Mouse (Mus musculus) midbrain, embryonic 13.5 days (tissue): ENCODE results near the gene Lrit2. TPM values are rescaled to one million over a fixed set of nuclear protein-coding genes. Genes with fewer than 3 reads are reported as not detected.

Experiments used
- ATAC-seq: fragments of 200-750 bp; cut with Nextera tagmentation; 2 replicates; pipeline ENCODE4 v1.8.0; 2017; ENCODE audit warnings: mild to moderate bottlenecking, moderate TSS enrichment, moderate library complexity
- H3K27ac ChIP-seq: fragments of 300-500 bp; sonication (generic); 2 replicates; pipeline ENCODE4 v1.5.1; 2015; ENCODE audit warnings: inconsistent platforms, mild to moderate bottlenecking, moderate library complexity
- H3K27me3 ChIP-seq: fragments of 300-500 bp; sonication (generic); 2 replicates; pipeline ENCODE4 v1.6.1; 2015; ENCODE audit warnings: mild to moderate bottlenecking, inconsistent platforms
- H3K36me3 ChIP-seq: fragments of 300-500 bp; sonication (generic); 2 replicates; pipeline ENCODE4 v1.6.1; 2015; ENCODE audit warnings: mild to moderate bottlenecking, inconsistent platforms
- H3K4me1 ChIP-seq: fragments of 300-500 bp; sonication (generic); replicated peaks from 2 replicates; pipeline ENCODE4 v1.6.1; 2015; ENCODE audit warnings: inconsistent platforms
- H3K4me2 ChIP-seq: fragments of 300-500 bp; sonication (generic); replicated peaks from 2 replicates; pipeline ENCODE4 v1.6.1; 2015; ENCODE audit warnings: moderate library complexity, mild to moderate bottlenecking, inconsistent platforms
- H3K4me3 ChIP-seq: fragments of 300-500 bp; sonication (generic); replicated peaks from 2 replicates; pipeline ENCODE4 v1.5.1; 2015; ENCODE audit warnings: mild to moderate bottlenecking, inconsistent platforms
- H3K9ac ChIP-seq: fragments of 300-500 bp; sonication (generic); replicated peaks from 2 replicates; pipeline ENCODE4 v1.6.1; 2015; ENCODE audit warnings: mild to moderate bottlenecking, inconsistent platforms
- H3K9me3 ChIP-seq: fragments of 300-500 bp; sonication (generic); 2 replicates; pipeline ENCODE4 v1.6.1; 2016; ENCODE audit warnings: mild to moderate bottlenecking, inconsistent platforms
- WGBS: fragments of 180-500 bp; shearing (Covaris S2); methylation state at CpG from one replicate; pipeline ENCODE4 v1.1.7; 2015; 5-methylcytosine and 5-hydroxymethylcytosine counted together
- polyA plus RNA-seq: library from polyadenylated mRNA; unstranded; fragments of >200 nt; fragmentation: Nextera tagmentation; extraction: Ambion mirVana; gene quantifications from 2 replicates; pipeline ENCODE4 v1.2.1, GENCODE M21; 2015

Gene Lrit2
- 0.05 TPM in 1 of 2 replicates, not detected in the other for polyA plus RNA-seq

GRCm38 (mm10) chr14:37067629-37068028 is at the start of gene Lrit2:
Lrit2 (plus strand) TSS chr14:37067929.
- Histone ChIP-seq H3K27me3 (0 out of 2 replicates have a peak, but pooled peaks cover 4% of the 10 kb centered on the region), H3K9ac (no peak within 1 kb of the TSS), H3K36me3 (no peaks in the 10 kb centered on the region), H3K9me3 (no peaks in the 10 kb centered on the region), H3K4me1 (no peaks in the 10 kb centered on the region), H3K4me2 (no peak within 1 kb of the TSS), H3K4me3 (no peak within 1 kb of the TSS), H3K27ac (no peak within 1 kb of the TSS)
- ATAC-seq = no peak
- 73% methylated on average over 5 of the region's 5 CpGs for WGBS

GRCm38 (mm10) chr14:37027248-37027933 is 40.3 kb upstream of the Lrit2 start:
- 82% methylated on average over 4 of the region's 4 CpGs for WGBS
- no peak for ATAC-seq
- Histone ChIP-seq H3K27me3 (no peaks in the 10 kb centered on the region), H3K9me3 (no peaks in the 10 kb centered on the region), H3K36me3 (no peaks in the 10 kb centered on the region), H3K4me3 (no peak overlapping the region), H3K27ac (no peak overlapping the region), H3K9ac (no peak overlapping the region), H3K4me1 (0 out of 2 replicates have a peak, but pooled peaks cover 1% of the 10 kb centered on the region), H3K4me2 (no peak overlapping the region)

- 92% methylated on average over 3 of the region's 3 CpGs for WGBS
- Histone ChIP-seq H3K4me3 (no peak overlapping the region), H3K36me3 (no peaks in the 10 kb centered on the region), H3K27ac (no peak overlapping the region), H3K4me2 (no peak overlapping the region), H3K9me3 (no peaks in the 10 kb centered on the region), H3K9ac (no peak overlapping the region), H3K4me1 (peaks cover 7% of the 10 kb centered on the region; the same call in 1 of the 2 replicates), H3K27me3 (no peaks in the 10 kb centered on the region)
- no peak for ATAC-seq
Observed at GRCm38 (mm10) chr14:37027951-37028350, 39.8 kb upstream of the Lrit2 start.

GRCm38 (mm10) chr14:37028555-37028954 is 39.2 kb upstream of the Lrit2 start:
- WGBS = 88% methylated on average over 3 of the region's 3 CpGs

GRCm38 (mm10) chr14:37032481-37033104 is 35.1 kb upstream of the Lrit2 start:
- Histone ChIP-seq H3K27ac (no peak overlapping the region), H3K27me3 (no peaks in the 10 kb centered on the region), H3K9ac (no peak overlapping the region), H3K4me1 (peaks cover 9% of the 10 kb centered on the region; the same call in 1 of the 2 replicates), H3K36me3 (no peaks in the 10 kb centered on the region), H3K9me3 (no peaks in the 10 kb centered on the region), H3K4me2 (no peak overlapping the region), H3K4me3 (no peak overlapping the region)
- peak; percentile 62; the same call in 1 of the 2 replicates for ATAC-seq
- 66% methylated on average over 11 of the region's 11 CpGs for WGBS

More at GRCm38 (mm10) chr14:37028555-37028954, 39.2 kb upstream of the Lrit2 start:
- H3K36me3 ChIP-seq = no peaks in the 10 kb centered on the region
- H3K4me3 ChIP-seq = no peak overlapping the region
- no peak overlapping the region for H3K9ac ChIP-seq
- H3K9me3 ChIP-seq = no peaks in the 10 kb centered on the region
- H3K4me1 ChIP-seq = peaks cover 9% of the 10 kb centered on the region; the same call in 1 of the 2 replicates
- H3K4me2 ChIP-seq = no peak overlapping the region
- no peak for ATAC-seq
- no peak overlapping the region for H3K27ac ChIP-seq
- H3K27me3 ChIP-seq = no peaks in the 10 kb centered on the region

- Histone ChIP-seq H3K27me3 (no peaks in the 10 kb centered on the region), H3K4me1 (peaks cover 9% of the 10 kb centered on the region; the same call in 1 of the 2 replicates), H3K36me3 (no peaks in the 10 kb centered on the region), H3K9me3 (no peaks in the 10 kb centered on the region), H3K9ac (no peak overlapping the region), H3K4me2 (no peak overlapping the region), H3K4me3 (no peak overlapping the region), H3K27ac (no peak overlapping the region)
- WGBS = 14% methylated on average over 7 of the region's 7 CpGs
- peak; percentile 55 for ATAC-seq
Observed at GRCm38 (mm10) chr14:37033241-37033640, 34.5 kb upstream of the Lrit2 start.

GRCm38 (mm10) chr14:37034432-37034831 is 33.3 kb upstream of the Lrit2 start:
- no peaks in the 10 kb centered on the region for H3K9me3 ChIP-seq
- H3K4me2 ChIP-seq = no peak overlapping the region
- H3K36me3 ChIP-seq = no peaks in the 10 kb centered on the region
- peaks cover 9% of the 10 kb centered on the region; the same call in 1 of the 2 replicates for H3K4me1 ChIP-seq
- WGBS = 54% methylated on average over 5 of the region's 5 CpGs
- no peak overlapping the region for H3K27ac ChIP-seq
- ATAC-seq = no peak
- no peak overlapping the region for H3K9ac ChIP-seq
- H3K27me3 ChIP-seq = no peaks in the 10 kb centered on the region
- H3K4me3 ChIP-seq = no peak overlapping the region

GRCm38 (mm10) chr14:37048914-37049410 is 18.8 kb upstream of the Lrit2 start, which contains the start of gene Rgr:
Rgr (minus strand) TSS chr14:37048964.
- no peaks in the 10 kb centered on the region for H3K9me3 ChIP-seq

GRCm38 (mm10) chr14:37064849-37065248 is 2.9 kb upstream of the Lrit2 start:
- ATAC-seq = no peak
- Histone ChIP-seq H3K4me1 (no peaks in the 10 kb centered on the region), H3K4me2 (no peak overlapping the region), H3K9ac (no peak overlapping the region), H3K36me3 (no peaks in the 10 kb centered on the region), H3K9me3 (no peaks in the 10 kb centered on the region), H3K27ac (no peak overlapping the region), H3K27me3 (0 out of 2 replicates have a peak, but pooled peaks cover 4% of the 10 kb centered on the region), H3K4me3 (no peak overlapping the region)
- WGBS = 62% methylated on average over 2 of the region's 2 CpGs

More at GRCm38 (mm10) chr14:37048914-37049410, 18.8 kb upstream of the Lrit2 start, which contains the start of gene Rgr:
- Histone ChIP-seq H3K4me3 (no peak within 1 kb of the TSS), H3K27me3 (no peaks in the 10 kb centered on the region), H3K4me1 (no peaks in the 10 kb centered on the region), H3K4me2 (no peak within 1 kb of the TSS), H3K36me3 (no peaks in the 10 kb centered on the region), H3K9ac (no peak within 1 kb of the TSS), H3K27ac (no peak within 1 kb of the TSS)
- ATAC-seq = no peak
- 40% methylated on average over 1 of the region's 1 CpGs for WGBS

GRCm38 (mm10) chr14:37066636-37067035 is 1.1 kb upstream of the Lrit2 start:
- WGBS = 72% methylated on average over 2 of the region's 2 CpGs
- H3K27me3 ChIP-seq = 0 out of 2 replicates have a peak, but pooled peaks cover 4% of the 10 kb centered on the region

GRCm38 (mm10) chr14:37068516-37068915 is 787 bp downstream of the Lrit2 start:
- Histone ChIP-seq H3K4me2 (no peak overlapping the region), H3K9me3 (no peaks in the 10 kb centered on the region), H3K9ac (no peak overlapping the region), H3K27me3 (0 out of 2 replicates have a peak, but pooled peaks cover 4% of the 10 kb centered on the region), H3K4me3 (no peak overlapping the region), H3K27ac (no peak overlapping the region), H3K36me3 (no peaks in the 10 kb centered on the region), H3K4me1 (no peaks in the 10 kb centered on the region)
- WGBS = 20% methylated on average over 9 of the region's 9 CpGs
- no peak for ATAC-seq

More at GRCm38 (mm10) chr14:37066636-37067035, 1.1 kb upstream of the Lrit2 start:
- Histone ChIP-seq H3K4me1 (no peaks in the 10 kb centered on the region), H3K4me3 (no peak overlapping the region), H3K9ac (no peak overlapping the region), H3K27ac (no peak overlapping the region), H3K4me2 (no peak overlapping the region), H3K9me3 (no peaks in the 10 kb centered on the region), H3K36me3 (no peaks in the 10 kb centered on the region)
- ATAC-seq = no peak

GRCm38 (mm10) chr14:37080724-37081123 is 13.0 kb downstream of the Lrit2 start:
- H3K4me2 ChIP-seq = no peak overlapping the region
- 94% methylated on average over 1 of the region's 1 CpGs for WGBS

More at GRCm38 (mm10) chr14:37080724-37081123, 13.0 kb downstream of the Lrit2 start:
- H3K4me1 ChIP-seq = no peaks in the 10 kb centered on the region
- H3K4me3 ChIP-seq = no peak overlapping the region
- H3K9ac ChIP-seq = no peak overlapping the region
- H3K27me3 ChIP-seq = no peaks in the 10 kb centered on the region
- H3K36me3 ChIP-seq = no peaks in the 10 kb centered on the region
- ATAC-seq = no peak
- no peak overlapping the region for H3K27ac ChIP-seq
- H3K9me3 ChIP-seq = no peaks in the 10 kb centered on the region
